Mouse (Mus musculus) lung, postnatal 0 days (tissue): ENCODE data around the gene Tnfaip8l1. TPM values are rescaled to one million over a fixed set of nuclear protein-coding genes. Genes with fewer than 3 reads are reported as not detected.

Source experiments
- ATAC-seq: fragments of 200-750 bp; cut with Nextera tagmentation; 2 replicates; pipeline ENCODE4 v1.8.0; 2017; ENCODE audit warnings: moderate library complexity
- DNase-seq: peaks from one replicate; pipeline ENCODE4 v3.0.0-alpha.2; 2016; ENCODE audit warnings: low spot score
- H3K27ac ChIP-seq: fragments of 300-500 bp; sonication (generic); 2 replicates; pipeline ENCODE4 v1.5.1; 2014; ENCODE audit warnings: antibody characterized with exemption, mild to moderate bottlenecking, low read length, mixed read lengths
- H3K27me3 ChIP-seq: fragments of 300-500 bp; sonication (generic); replicated peaks from 2 replicates; pipeline ENCODE4 v1.6.1; 2014; ENCODE audit warnings: low read length, mixed read lengths; ENCODE audit not compliant: insufficient read depth
- H3K36me3 ChIP-seq: fragments of 300-500 bp; sonication (generic); 2 replicates; pipeline ENCODE4 v1.6.1; 2014; ENCODE audit warnings: low read length, mixed read lengths; ENCODE audit not compliant: insufficient read depth
- H3K4me1 ChIP-seq: fragments of 300-500 bp; sonication (generic); 2 replicates; pipeline ENCODE4 v1.6.1; 2014; ENCODE audit warnings: antibody characterized with exemption, low read depth, low read length, mixed read lengths; ENCODE audit not compliant: insufficient read depth
- H3K4me2 ChIP-seq: fragments of 300-500 bp; sonication (generic); replicated peaks from 2 replicates; pipeline ENCODE4 v1.6.1; 2014; ENCODE audit warnings: low read depth, mild to moderate bottlenecking, low read length, moderate library complexity, mixed read lengths
- H3K4me3 ChIP-seq: fragments of 300-500 bp; sonication (generic); 2 replicates; pipeline ENCODE4 v1.5.1; 2014; ENCODE audit warnings: low read depth, low read length
- H3K9ac ChIP-seq: fragments of 300-500 bp; sonication (generic); replicated peaks from 2 replicates; pipeline ENCODE4 v1.6.1; 2014; ENCODE audit warnings: low read depth, mild to moderate bottlenecking
- H3K9me3 ChIP-seq: fragments of 300-500 bp; sonication (generic); 2 replicates; pipeline ENCODE4 v1.6.1; 2016; ENCODE audit warnings: low read length, mixed read lengths
- CTCF ChIP-seq: IDR thresholded peaks from 2 replicates; pipeline ENCODE4 v1.5.1; 2016; ENCODE audit warnings: antibody characterized with exemption, mild to moderate bottlenecking
- EP300 ChIP-seq: IDR thresholded peaks from 2 replicates; pipeline ENCODE4 v1.6.1; 2016; ENCODE audit warnings: antibody characterized with exemption, mild to moderate bottlenecking, control low read depth
- WGBS: fragments of 180-500 bp; shearing (Covaris S2); extraction: QIAGEN DNeasy Blood & Tissue Kit; methylation state at CpG from one replicate; pipeline ENCODE4 v1.1.7; 2014; 5-methylcytosine and 5-hydroxymethylcytosine counted together
- polyA plus RNA-seq: library from polyadenylated mRNA; unstranded; fragments of >200 nt; fragmentation: Nextera tagmentation; extraction: Ambion mirVana; gene quantifications from 2 replicates; pipeline ENCODE4 v1.2.1, GENCODE M21; 2015

Gene Tnfaip8l1
- polyA plus RNA-seq, 1 experiment from 2014 or later, result 4.7 TPM

- DNase-seq (peak; percentile 85), ATAC-seq (peak; percentile 86)
- Histone ChIP-seq H3K4me1 (no peaks in the 10 kb centered on the region), H3K9me3 (no peaks in the 10 kb centered on the region), H3K27me3 (0 out of 2 replicates have a peak, but pooled peaks cover 10% of the 10 kb centered on the region), H3K9ac (no peak overlapping the region), H3K27ac (no peak overlapping the region), H3K36me3 (no peaks in the 10 kb centered on the region), H3K4me2 (no peak overlapping the region), H3K4me3 (no peak overlapping the region)
- 28% methylated on average over 9 of the region's 9 CpGs for WGBS
- TF ChIP-seq CTCF (no peak), EP300 (no peak)
These were observed 8.6 kb upstream of the Tnfaip8l1 start for GRCm38 (mm10) chr17:56153643-56154042.

- H3K4me2 ChIP-seq, result no peak overlapping the region
- H3K27me3 ChIP-seq, result 0 out of 2 replicates have a peak, but pooled peaks cover 5% of the 10 kb centered on the region
- H3K4me3 ChIP-seq, result no peak overlapping the region
- 2% methylated on average over 9 of the region's 9 CpGs for WGBS
- H3K9ac ChIP-seq, result no peak overlapping the region
- DNase-seq (peak; percentile 76), ATAC-seq (0 out of 2 replicates have a peak, but pooled peaks have one; percentile 13)
- peaks cover 10% of the 10 kb centered on the region; the same call in 1 of the 2 replicates for H3K4me1 ChIP-seq
- no peak overlapping the region for H3K27ac ChIP-seq
- no peaks in the 10 kb centered on the region for H3K36me3 ChIP-seq
- TF ChIP-seq EP300 (no peak), CTCF (peak; percentile 92)
- H3K9me3 ChIP-seq, result no peaks in the 10 kb centered on the region
These were observed 2.5 kb upstream of the Tnfaip8l1 start for GRCm38 (mm10) chr17:56159729-56160128.

- WGBS, result 45% methylated on average over 6 of the region's 6 CpGs
- TF ChIP-seq EP300 (no peak), CTCF (no peak)
- peak; percentile 51 for DNase-seq
- Histone ChIP-seq H3K4me1 (peaks cover 10% of the 10 kb centered on the region; the same call in 1 of the 2 replicates), H3K9ac (no peak overlapping the region), H3K27ac (no peak overlapping the region), H3K9me3 (no peaks in the 10 kb centered on the region), H3K27me3 (no peaks in the 10 kb centered on the region), H3K36me3 (no peaks in the 10 kb centered on the region), H3K4me3 (no peak overlapping the region), H3K4me2 (no peak overlapping the region)
- 0 out of 2 replicates have a peak, but pooled peaks have one; percentile 7 for ATAC-seq
These were observed 1.3 kb downstream of the Tnfaip8l1 start for GRCm38 (mm10) chr17:56163523-56164102.

GRCm38 (mm10) chr17:56164510-56164909 is 2.2 kb downstream of the Tnfaip8l1 start:
- 67% methylated on average over 3 of the region's 3 CpGs for WGBS

GRCm38 (mm10) chr17:56165671-56166070 is 3.4 kb downstream of the Tnfaip8l1 start:
- Histone ChIP-seq H3K4me3 (no peak overlapping the region), H3K4me1 (peaks cover 10% of the 10 kb centered on the region; the same call in 1 of the 2 replicates), H3K9ac (no peak overlapping the region), H3K4me2 (no peak overlapping the region), H3K36me3 (no peaks in the 10 kb centered on the region), H3K27me3 (no peaks in the 10 kb centered on the region), H3K9me3 (no peaks in the 10 kb centered on the region), H3K27ac (no peak overlapping the region)
- DNase-seq (no peak), ATAC-seq (no peak)
- TF ChIP-seq CTCF, result no peak
- TF ChIP-seq EP300, result no peak
- WGBS, result 57% methylated on average over 11 of the region's 11 CpGs

More at GRCm38 (mm10) chr17:56164510-56164909, 2.2 kb downstream of the Tnfaip8l1 start:
- no peak for TF ChIP-seq CTCF
- TF ChIP-seq EP300, result no peak
- Histone ChIP-seq H3K4me3 (no peak overlapping the region), H3K4me1 (peaks cover 10% of the 10 kb centered on the region; the same call in 1 of the 2 replicates), H3K27me3 (no peaks in the 10 kb centered on the region), H3K9ac (no peak overlapping the region), H3K9me3 (no peaks in the 10 kb centered on the region), H3K27ac (no peak overlapping the region), H3K4me2 (no peak overlapping the region), H3K36me3 (no peaks in the 10 kb centered on the region)
- ATAC-seq (no peak), DNase-seq (no peak)

- peak; percentile 32 for DNase-seq
- H3K4me1 ChIP-seq, result no peaks in the 10 kb centered on the region
- no peak overlapping the region for H3K4me2 ChIP-seq
- ATAC-seq, result peak; percentile 60
- no peaks in the 10 kb centered on the region for H3K27me3 ChIP-seq
- no peaks in the 10 kb centered on the region for H3K9me3 ChIP-seq
- H3K27ac ChIP-seq, result 0 out of 2 replicates have a peak overlapping the region, but pooled peaks have one; percentile 43
- H3K36me3 ChIP-seq, result no peaks in the 10 kb centered on the region
- no peak overlapping the region for H3K4me3 ChIP-seq
- TF ChIP-seq EP300 (no peak), CTCF (no peak)
- WGBS, result 50% methylated on average over 6 of the region's 6 CpGs
- H3K9ac ChIP-seq, result no peak overlapping the region
These were observed 7.6 kb downstream of the Tnfaip8l1 start for GRCm38 (mm10) chr17:56169830-56170229.
